Mouse (Mus musculus): Measurements from ENCODE around the gene Rgs8.

Rgs8 gene

DNA sequence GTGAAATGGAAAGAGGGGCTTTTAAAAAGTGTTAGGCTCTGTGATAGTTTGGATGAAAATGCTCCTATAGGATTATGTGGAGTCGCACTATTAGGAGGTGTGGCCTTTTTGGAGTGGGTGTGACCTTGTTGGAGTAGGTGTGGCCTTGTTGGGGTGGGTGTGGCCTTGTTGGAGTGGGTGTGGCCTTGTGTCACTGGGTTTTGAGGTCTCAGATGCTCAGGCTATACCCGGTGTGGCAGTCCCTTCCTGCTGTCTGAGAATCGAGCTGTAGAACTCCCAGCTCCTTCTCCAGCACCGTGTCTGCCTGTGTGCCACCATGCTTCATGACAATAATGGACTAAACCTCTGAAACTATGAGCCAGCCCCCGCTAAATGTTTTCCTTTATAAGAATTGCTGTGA lies 55.8 kb downstream of the Rgs8 start:
- no peak for DNase-seq (ENCODE audit: low spot score)

- no peak for DNase-seq (ENCODE audit: low spot score)
These were observed 56.6 kb downstream of the Rgs8 start for GRCm38 (mm10) chr1:153709451-153709850.

DNA sequence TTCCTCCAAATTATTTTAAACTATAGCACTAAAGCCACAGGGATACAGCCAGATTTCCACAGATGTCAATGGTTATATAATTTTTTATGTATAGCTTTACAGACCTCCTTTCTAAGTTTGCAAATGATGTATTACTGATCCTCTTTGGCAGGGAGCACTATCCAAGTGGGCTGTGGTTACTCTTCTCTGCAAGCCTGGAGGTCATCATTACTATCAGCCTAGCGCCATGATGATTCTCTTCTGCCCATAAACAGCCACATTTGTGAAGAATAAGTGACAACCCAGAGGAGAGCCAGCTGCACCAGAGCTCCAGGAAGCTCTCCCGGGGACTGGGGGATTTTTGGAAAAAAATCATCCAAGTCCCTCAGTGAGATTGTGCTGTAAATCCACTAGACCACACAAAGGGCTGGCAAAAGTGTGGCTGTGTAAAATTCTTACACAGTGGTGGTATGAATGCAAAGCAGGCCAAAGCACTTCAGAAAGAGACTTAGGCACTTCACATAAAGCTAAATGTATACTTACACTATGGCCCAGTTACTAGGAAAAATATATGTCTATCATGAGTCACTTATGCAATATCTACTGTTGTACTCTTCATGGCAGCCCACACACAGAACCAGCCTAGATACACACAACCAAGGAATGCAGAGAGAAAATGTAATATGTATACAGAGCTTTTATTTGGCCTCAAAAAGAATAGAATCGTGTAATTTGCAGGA lies 58.9 kb downstream of the Rgs8 start:
- DNase-seq (ENCODE audit: low spot score): no peak

GRCm38 (mm10) chr1:153712633-153713032 lies 59.8 kb downstream of the Rgs8 start:
- no peak for DNase-seq (ENCODE audit: low spot score)

DNA sequence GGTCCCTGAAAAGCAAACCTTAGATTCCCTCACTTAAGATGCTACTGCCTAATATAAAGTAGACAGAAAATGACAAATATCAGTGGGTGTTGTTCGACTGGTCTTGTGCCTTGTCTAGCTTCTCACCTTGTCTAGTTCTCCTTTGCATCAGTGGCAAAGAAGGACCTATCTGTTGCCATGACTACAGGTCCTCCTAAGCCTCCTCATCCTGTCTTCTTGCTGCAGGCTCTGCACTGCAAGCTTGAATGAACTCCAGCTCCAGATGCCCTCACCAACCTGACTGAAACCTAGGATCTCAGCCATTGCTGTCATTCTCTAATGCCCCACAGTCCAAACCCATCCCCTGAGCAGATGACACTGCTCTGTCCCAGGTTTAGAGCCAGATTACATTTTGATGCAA lies 65.2 kb downstream of the Rgs8 start:
- DNase-seq (ENCODE audit: low spot score): no peak

GRCm38 (mm10) chr1:153720935-153721334 lies 68.1 kb downstream of the Rgs8 start:
- no peak for DNase-seq (ENCODE audit: low spot score)

DNA sequence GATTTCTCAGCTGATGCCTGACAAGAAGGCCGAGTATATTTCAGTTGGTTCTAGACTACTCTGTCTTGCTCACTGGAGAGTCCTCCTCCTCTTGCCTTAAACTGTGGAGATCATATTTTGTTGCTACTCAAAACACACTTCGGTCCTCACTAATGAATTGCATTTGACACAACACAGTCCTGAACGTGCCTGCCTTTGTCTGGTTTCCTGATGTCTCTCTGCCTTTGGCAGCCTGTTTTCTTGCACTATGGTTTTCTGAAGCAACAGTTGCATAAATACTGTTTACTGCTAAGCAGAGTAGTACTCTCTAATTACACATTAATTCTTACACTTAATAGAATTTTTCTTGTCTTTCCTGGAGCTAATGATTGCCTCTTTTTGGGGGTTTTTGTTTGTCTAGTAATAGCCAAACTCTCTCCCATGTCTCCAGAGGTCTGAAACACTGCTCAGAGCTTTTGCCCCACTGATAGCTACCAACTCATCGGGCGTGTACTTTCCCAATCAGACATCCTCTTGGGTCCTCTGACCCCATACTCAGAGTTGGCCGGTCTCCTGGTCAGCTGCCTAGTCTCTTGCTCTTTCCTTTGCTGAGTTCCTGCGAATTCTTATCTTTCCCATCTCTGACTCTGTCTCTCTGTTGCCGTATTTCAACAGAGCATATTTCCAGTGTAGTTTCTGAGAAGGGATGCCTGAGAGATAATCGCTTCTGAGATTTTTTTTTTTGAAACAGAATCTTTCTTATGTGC lies 68.9 kb downstream of the Rgs8 start:
- no peak for DNase-seq (ENCODE audit: low spot score)

GRCm38 (mm10) chr1:153723426-153723825 lies 70.6 kb downstream of the Rgs8 start:
- DNase-seq (ENCODE audit: low spot score): no peak

DNA sequence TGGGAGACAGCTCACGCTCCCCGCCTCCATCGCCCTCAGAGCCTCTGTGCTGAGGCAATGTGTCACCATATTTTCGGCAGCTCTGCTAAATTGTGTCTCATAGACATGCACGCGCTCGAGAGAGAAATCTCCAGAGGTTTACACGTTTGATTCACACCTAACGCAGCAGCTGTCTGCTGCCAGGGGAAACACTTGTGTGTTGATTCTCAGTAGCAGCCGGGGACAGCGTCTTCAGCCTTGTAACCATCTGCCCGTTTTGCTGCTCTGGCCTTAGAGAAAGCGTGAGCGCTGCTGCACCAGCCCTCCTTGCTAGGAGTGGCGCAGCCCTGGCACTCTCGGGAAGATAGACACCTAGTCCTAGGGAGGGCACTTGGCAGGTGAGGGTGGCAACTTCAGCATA lies 73.8 kb downstream of the Rgs8 start:
- no peak for DNase-seq (ENCODE audit: low spot score)

GRCm38 (mm10) chr1:153729806-153730205 lies 77.0 kb downstream of the Rgs8 start:
- DNase-seq (ENCODE audit: low spot score): no peak

GRCm38 (mm10) chr1:153730671-153731070 lies 77.8 kb downstream of the Rgs8 start:
- DNase-seq (ENCODE audit: low spot score): no peak

- DNase-seq (ENCODE audit: low spot score): peak; percentile 62
These were observed 80.4 kb downstream of the Rgs8 start for GRCm38 (mm10) chr1:153733181-153733580.

GRCm38 (mm10) chr1:153734866-153735265 lies 82.0 kb downstream of the Rgs8 start:
- no peak for DNase-seq (ENCODE audit: low spot score)

DNA sequence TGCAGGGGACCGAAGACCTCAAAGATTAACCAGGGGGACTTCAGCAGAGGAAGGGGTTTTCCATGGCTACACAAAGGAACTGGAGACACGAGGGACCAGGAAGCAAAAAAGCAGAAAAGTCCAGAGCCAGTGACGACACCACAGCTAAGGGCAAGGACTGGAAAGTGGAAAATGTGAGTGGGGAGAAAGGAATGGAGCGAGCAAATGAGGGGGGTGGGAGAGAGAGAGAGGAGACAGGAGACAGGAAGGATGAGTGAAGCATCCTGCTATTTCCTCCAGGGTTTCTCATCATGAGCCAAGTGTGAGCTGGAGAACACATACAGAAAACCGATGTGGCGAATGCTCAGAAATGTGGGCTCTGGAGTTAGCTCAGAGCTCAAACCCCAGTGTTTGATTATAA lies 83.3 kb downstream of the Rgs8 start:
- no peak for DNase-seq (ENCODE audit: low spot score)

GRCm38 (mm10) chr1:153737101-153738085 lies 84.6 kb downstream of the Rgs8 start:
- DNase-seq (ENCODE audit: low spot score): peak; percentile 68

GRCm38 (mm10) chr1:153739437-153740015 lies 86.7 kb downstream of the Rgs8 start:
- DNase-seq (ENCODE audit: low spot score): peak; percentile 43

DNA sequence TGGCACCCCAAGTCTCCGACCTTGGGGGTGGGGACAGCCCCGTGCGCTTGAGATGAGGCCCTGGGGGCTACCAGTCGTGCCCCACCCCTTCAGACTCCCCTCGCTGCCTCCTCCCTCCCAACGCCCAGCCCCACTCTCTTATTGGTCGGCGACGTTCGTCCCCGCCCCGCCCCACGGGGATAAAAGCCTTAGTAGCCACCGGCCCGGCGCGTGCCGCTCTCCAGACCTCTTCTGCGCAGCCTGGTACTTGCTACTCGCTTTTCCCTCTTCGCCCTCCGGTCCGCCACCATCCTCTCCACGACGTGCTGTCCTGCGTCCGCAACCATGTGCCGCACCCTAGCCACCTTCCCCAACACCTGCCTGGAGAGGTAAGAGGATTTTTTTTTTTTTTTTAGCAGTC lies 87.3 kb downstream of the Rgs8 start, which contains the start of gene Rgs16:
TSS of gene Rgs16 (plus strand) at position 205 of the 400 bp plus-strand sequence.
- peak; percentile 90 for DNase-seq (ENCODE audit: low spot score)

- peak; percentile 32 for DNase-seq (ENCODE audit: low spot score)
These were observed 88.1 kb downstream of the Rgs8 start for GRCm38 (mm10) chr1:153740775-153741400.

- DNase-seq (ENCODE audit: low spot score): peak; percentile 34
These were observed 88.9 kb downstream of the Rgs8 start for GRCm38 (mm10) chr1:153741551-153742316.

GRCm38 (mm10) chr1:153742374-153743155 lies 89.7 kb downstream of the Rgs8 start:
- peak; percentile 86 for DNase-seq (ENCODE audit: low spot score)

Measured in retina, embryonic 14.5 days (tissue).